Mouse (Mus musculus): ENCODE data around the gene Ccdc57. TPM values are rescaled to one million over a fixed set of nuclear protein-coding genes. Genes with fewer than 3 reads are reported as not detected.

The Ccdc57 gene
- polyA plus RNA-seq, 1 experiment from 2014 or later, result 4.8 TPM

DNA sequence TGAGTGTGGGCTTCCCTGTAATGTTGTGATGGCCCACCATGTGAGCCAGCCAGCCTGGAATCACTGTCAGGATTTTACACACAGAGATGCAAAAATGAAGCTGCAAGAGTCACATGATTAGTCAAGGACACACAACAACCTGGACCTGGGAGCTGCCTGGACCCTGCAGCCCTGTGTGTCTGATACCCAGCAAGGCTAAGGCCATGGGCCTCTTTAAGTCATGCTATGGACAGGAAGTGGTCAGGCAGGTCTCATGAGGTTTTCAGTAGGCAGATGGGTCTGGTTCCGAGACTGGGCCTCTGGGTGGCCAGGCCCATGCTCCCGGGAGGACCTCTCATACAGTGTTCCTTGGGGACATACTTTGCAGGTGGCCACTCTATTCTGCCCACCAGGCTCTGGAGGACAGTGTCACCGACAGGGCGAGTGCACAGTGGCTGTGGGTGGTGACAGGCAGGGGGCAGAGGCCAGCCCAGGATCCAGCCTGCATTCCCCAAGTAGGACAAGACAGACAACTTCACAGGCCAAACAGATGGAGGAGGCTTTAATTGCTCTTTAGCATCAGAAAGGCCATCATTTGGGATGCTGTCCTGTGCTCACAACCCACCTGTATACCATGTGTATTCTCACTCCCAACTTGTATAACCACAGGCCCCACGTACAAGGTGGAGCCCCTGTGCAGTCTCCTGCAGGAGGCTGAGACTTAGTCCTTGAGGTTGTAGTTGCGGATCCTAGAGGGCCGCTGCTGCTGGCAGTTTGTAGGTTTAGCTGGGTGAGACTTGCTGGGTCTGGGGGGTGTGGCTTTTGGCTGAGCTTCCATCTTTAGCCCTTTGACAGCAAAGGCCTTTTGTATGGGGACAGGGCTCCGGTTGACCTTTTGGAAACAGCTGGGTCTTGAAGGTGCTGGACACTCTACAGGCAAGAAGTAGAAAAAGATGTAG, 106.4 kb downstream of the Ccdc57 start:
- Histone ChIP-seq H3K36me3 (ENCODE audit: control insufficient read depth, insufficient read depth, low read length) (peaks cover 8% of the 10 kb centered on the region; the same call in 1 of the 2 replicates), H3K27me3 (ENCODE audit: control insufficient read depth, insufficient read depth, low read length) (no peaks in the 10 kb centered on the region), H3K27ac (replicated peaks in 1 of 2; ENCODE audit: control insufficient read depth in 1 of 2, insufficient read depth in 1 of 2, low read depth in 2 of 2, low read length in 2 of 2) (0 out of 4 replicates have a peak overlapping the region, but pooled peaks of 1 of the 2 experiments have one; percentile 93), H3K4me3 (ENCODE audit: control insufficient read depth in 1 of 2, insufficient read depth in 1 of 2, low read depth in 1 of 2, low read length in 2 of 2) (no peak overlapping the region), H3K4me1 (ENCODE audit: control insufficient read depth in 2 of 2, insufficient read depth in 2 of 2, low read length in 2 of 2) (peaks cover 22 to 29% of the 10 kb centered on the region in 2 experiments), H3K9me3 (ENCODE audit: control insufficient read depth, low read length) (no peaks in the 10 kb centered on the region), H3K4me2 (ENCODE audit: low read length) (no peak overlapping the region), H3K9ac (ENCODE audit: low read length) (no peak overlapping the region)
- no peak for ATAC-seq (ENCODE audit: insufficient number of reproducible peaks, insufficient read depth, low FRiP score, low read depth)
- WGBS, result 83% methylated on average over 8 of the region's 8 CpGs

DNA sequence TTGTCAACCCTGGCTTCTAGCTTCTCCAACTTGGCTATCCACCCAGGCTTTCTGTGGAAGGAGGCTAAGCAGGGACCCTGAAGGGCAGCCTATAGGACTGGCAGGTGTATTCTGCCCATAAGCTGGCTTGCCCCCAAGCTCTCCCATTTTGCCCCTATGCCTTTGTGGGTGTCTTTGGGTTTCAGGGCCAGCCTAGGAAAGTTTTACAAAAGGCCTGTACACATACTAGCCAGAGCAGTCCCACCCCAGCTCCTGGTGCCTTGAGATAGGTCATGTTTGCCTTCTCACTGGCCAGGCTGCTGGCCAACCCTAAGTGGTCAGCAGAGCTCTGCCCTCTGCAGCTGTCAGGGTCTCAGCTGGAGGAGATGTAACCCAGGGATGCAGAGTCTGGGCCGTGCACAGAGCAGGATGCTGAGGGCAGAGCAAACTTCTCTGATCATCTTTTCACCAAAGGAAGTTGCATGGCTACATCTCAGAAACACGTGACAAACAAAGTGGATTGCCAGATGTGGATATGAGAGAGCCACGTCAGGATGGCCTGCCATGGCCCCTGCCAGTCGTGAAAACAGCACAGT, 107.3 kb downstream of the Ccdc57 start:
- no peaks in the 10 kb centered on the region for H3K27me3 ChIP-seq (ENCODE audit: control insufficient read depth, insufficient read depth, low read length)
- ATAC-seq (ENCODE audit: insufficient number of reproducible peaks, insufficient read depth, low FRiP score, low read depth), result no peak
- H3K4me2 ChIP-seq (ENCODE audit: low read length), result peak overlapping the region; percentile 87
- H3K27ac ChIP-seq (replicated peaks in 1 of 2; ENCODE audit: control insufficient read depth in 1 of 2, insufficient read depth in 1 of 2, low read depth in 2 of 2, low read length in 2 of 2), result peak overlapping the region; percentile 93 to 94
- H3K4me1 ChIP-seq (ENCODE audit: control insufficient read depth in 2 of 2, insufficient read depth in 2 of 2, low read length in 2 of 2), result peaks cover 29 to 34% of the 10 kb centered on the region in 2 experiments
- peak overlapping the region; percentile 87 for H3K9ac ChIP-seq (ENCODE audit: low read length)
- H3K4me3 ChIP-seq (ENCODE audit: control insufficient read depth in 1 of 2, insufficient read depth in 1 of 2, low read depth in 1 of 2, low read length in 2 of 2), result peak overlapping the region in 1 of 2 experiments; percentile 68; a peak in 2 of 4 replicates
- 43% methylated on average over 4 of the region's 4 CpGs for WGBS
- no peaks in the 10 kb centered on the region for H3K9me3 ChIP-seq (ENCODE audit: control insufficient read depth, low read length)
- H3K36me3 ChIP-seq (ENCODE audit: control insufficient read depth, insufficient read depth, low read length), result peaks cover 17% of the 10 kb centered on the region

DNA sequence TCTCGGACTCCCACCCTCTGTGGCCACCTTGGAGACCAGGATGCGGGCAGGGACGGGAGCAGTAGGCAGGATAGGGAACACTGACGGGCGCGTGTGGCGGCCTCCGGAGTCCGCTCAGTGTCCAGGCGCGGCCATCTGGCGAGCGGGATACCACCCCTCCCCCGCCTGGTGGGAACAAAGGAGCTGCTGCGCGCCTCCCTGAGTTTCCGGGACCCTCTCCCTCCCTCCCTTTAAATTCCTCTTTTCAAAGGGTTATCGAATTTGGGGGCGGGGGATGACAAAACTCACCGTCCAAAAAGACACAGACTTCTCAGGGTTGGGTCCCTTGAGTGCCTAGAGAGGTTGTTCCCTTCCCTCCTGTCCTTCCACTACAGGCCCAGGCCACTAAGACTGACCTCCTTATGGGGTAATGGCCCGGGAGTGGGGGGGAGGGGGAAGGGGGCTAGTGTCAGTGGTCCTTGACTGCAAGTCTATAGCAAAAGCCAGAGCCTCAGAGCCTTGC, 107.8 kb downstream of the Ccdc57 start:
- peak overlapping the region; percentile 87 for H3K9ac ChIP-seq (ENCODE audit: low read length)
- peaks cover 22% of the 10 kb centered on the region for H3K36me3 ChIP-seq (ENCODE audit: control insufficient read depth, insufficient read depth, low read length)
- ATAC-seq (ENCODE audit: insufficient number of reproducible peaks, insufficient read depth, low FRiP score, low read depth), result no peak
- H3K4me2 ChIP-seq (ENCODE audit: low read length), result peak overlapping the region; percentile 87
- peaks cover 29 to 34% of the 10 kb centered on the region in 2 experiments for H3K4me1 ChIP-seq (ENCODE audit: control insufficient read depth in 2 of 2, insufficient read depth in 2 of 2, low read length in 2 of 2)
- no peaks in the 10 kb centered on the region for H3K27me3 ChIP-seq (ENCODE audit: control insufficient read depth, insufficient read depth, low read length)
- peak overlapping the region; percentile 68 to 81 for H3K4me3 ChIP-seq (ENCODE audit: control insufficient read depth in 1 of 2, insufficient read depth in 1 of 2, low read depth in 1 of 2, low read length in 2 of 2)
- no peaks in the 10 kb centered on the region for H3K9me3 ChIP-seq (ENCODE audit: control insufficient read depth, low read length)
- H3K27ac ChIP-seq (replicated peaks in 1 of 2; ENCODE audit: control insufficient read depth in 1 of 2, insufficient read depth in 1 of 2, low read depth in 2 of 2, low read length in 2 of 2), result peak overlapping the region; percentile 93 to 94
- 0% methylated on average over 21 of the region's 21 CpGs for WGBS

DNA sequence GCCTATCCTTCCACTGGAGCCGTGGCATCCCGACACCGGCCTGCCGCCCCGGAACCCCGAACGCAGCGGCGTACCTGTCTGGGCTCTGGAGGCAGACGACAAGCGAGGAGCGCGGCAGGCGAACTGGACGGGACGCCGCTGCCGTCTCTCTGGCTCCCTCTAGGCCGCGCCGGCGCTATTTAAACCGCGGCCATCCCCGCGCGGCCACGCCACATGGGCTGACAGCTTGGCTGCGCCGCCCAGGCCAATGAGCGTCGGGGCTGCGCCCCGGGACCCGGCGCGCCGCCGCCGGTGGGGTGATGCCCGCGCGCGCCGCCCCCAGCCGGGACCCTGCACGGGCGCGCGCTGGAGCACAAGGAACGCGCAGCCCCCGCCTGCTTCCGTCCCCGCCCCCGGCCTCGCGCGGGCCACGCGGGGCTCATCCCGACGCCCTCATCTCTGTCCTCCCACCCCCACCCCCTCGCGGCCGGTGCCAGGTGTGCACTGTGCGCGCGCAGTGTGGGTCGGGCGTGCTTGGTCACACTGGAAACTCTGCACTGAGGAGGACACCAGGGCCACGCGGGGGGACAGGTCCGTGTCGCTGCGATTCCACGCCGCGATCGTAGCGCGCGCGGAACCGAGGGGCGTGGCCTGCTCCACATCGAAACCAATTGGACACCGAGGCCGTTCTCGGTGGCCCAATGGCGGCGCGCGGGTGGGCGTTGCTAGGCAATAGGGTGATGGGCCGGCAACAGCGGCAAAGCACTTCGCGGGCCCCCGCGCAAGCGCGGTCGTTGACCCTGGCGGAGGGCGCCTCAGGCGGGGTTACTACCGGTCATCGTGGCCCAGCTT, 108.5 kb downstream of the Ccdc57 start, which contains the start of gene Fasn:
Gene Fasn, minus strand, starts transcription at position 592 of the 831 bp plus-strand sequence.
- peaks cover 29% of the 10 kb centered on the region for H3K36me3 ChIP-seq (ENCODE audit: control insufficient read depth, insufficient read depth, low read length)
- peak; percentile 88 for ATAC-seq (ENCODE audit: insufficient number of reproducible peaks, insufficient read depth, low FRiP score, low read depth)
- no peaks in the 10 kb centered on the region for H3K27me3 ChIP-seq (ENCODE audit: control insufficient read depth, insufficient read depth, low read length)
- under 1% methylated on average over 101 of the region's 109 CpGs for WGBS
- H3K4me3 ChIP-seq (ENCODE audit: control insufficient read depth in 1 of 2, insufficient read depth in 1 of 2, low read depth in 1 of 2, low read length in 2 of 2), result peak within 1 kb of the TSS; percentile 68 to 81
- peaks cover 29 to 34% of the 10 kb centered on the region in 2 experiments for H3K4me1 ChIP-seq (ENCODE audit: control insufficient read depth in 2 of 2, insufficient read depth in 2 of 2, low read length in 2 of 2)
- H3K4me2 ChIP-seq (ENCODE audit: low read length), result peak within 1 kb of the TSS; percentile 87
- peak within 1 kb of the TSS; percentile 93 to 94 for H3K27ac ChIP-seq (replicated peaks in 1 of 2; ENCODE audit: control insufficient read depth in 1 of 2, insufficient read depth in 1 of 2, low read depth in 2 of 2, low read length in 2 of 2)
- peak within 1 kb of the TSS; percentile 87 for H3K9ac ChIP-seq (ENCODE audit: low read length)
- no peaks in the 10 kb centered on the region for H3K9me3 ChIP-seq (ENCODE audit: control insufficient read depth, low read length)

DNA sequence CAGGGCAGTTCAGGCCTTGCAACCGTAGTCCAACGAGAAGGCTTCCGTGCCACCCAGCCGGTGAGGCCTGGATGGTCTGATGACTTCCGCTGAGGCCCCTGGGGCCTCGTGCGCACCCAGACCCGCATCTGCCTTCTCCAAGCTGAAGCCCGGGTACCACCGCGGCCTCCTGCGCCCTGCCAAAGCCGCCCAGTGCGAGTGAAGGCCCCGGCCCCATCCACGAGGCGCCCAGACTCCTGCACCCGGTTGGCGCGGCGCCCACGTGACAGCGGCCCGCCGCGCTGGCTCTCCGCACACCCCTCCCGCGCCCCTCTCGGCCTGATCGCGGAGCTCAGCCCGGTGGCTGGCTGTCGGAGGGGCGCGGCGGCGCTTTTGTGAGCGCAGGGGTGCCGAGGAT, 109.1 kb downstream of the Ccdc57 start:
- Histone ChIP-seq H3K4me1 (ENCODE audit: control insufficient read depth in 2 of 2, insufficient read depth in 2 of 2, low read length in 2 of 2) (peaks cover 29 to 34% of the 10 kb centered on the region in 2 experiments), H3K27ac (replicated peaks in 1 of 2; ENCODE audit: control insufficient read depth in 1 of 2, insufficient read depth in 1 of 2, low read depth in 2 of 2, low read length in 2 of 2) (peak overlapping the region; percentile 88 to 93), H3K9ac (ENCODE audit: low read length) (peak overlapping the region; percentile 87), H3K27me3 (ENCODE audit: control insufficient read depth, insufficient read depth, low read length) (no peaks in the 10 kb centered on the region), H3K36me3 (ENCODE audit: control insufficient read depth, insufficient read depth, low read length) (peaks cover 35% of the 10 kb centered on the region), H3K9me3 (ENCODE audit: control insufficient read depth, low read length) (no peaks in the 10 kb centered on the region), H3K4me3 (ENCODE audit: control insufficient read depth in 1 of 2, insufficient read depth in 1 of 2, low read depth in 1 of 2, low read length in 2 of 2) (peak overlapping the region; percentile 68 to 81), H3K4me2 (ENCODE audit: low read length) (peak overlapping the region; percentile 87)
- ATAC-seq (ENCODE audit: insufficient number of reproducible peaks, insufficient read depth, low FRiP score, low read depth), result peak; percentile 16; the same call in 1 of the 2 replicates
- under 1% methylated on average over 40 of the region's 40 CpGs for WGBS

DNA sequence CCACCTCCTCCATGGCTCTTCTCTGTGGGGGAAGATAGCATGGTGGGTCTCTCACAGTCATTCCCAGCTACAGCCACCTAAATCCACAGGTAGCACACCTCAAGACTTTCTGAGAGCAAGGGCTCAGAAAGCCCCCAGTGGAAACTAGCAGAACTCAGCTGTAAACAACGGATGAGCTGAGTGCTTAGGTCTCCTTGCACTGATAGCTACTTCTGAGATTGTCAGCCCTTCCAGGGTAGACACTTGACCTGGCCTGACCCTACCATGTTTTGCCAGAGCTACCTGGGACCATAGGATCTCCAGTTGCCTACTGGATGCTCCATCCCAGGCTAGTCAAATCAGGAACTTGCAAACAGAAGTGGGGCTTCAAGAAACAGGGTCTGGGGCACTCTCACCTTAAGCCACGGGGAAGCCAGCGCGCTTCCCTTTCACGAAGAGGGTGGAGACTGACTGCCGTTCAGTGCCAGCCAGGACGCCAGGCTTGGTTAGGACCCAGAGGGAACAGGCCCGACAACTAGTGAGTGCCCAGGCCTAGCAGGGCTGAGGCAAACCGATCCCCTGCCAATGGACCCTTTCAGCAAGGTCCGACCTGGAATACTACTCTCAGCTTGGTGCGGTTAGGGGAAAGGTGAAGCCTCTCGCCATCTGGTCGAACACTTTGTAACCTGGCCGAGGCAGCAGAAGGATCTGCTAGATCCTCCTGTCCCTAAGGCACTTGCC, 109.7 kb downstream of the Ccdc57 start:
- Histone ChIP-seq H3K4me2 (ENCODE audit: low read length) (peak overlapping the region; percentile 87), H3K36me3 (ENCODE audit: control insufficient read depth, insufficient read depth, low read length) (peaks cover 40% of the 10 kb centered on the region), H3K27me3 (ENCODE audit: control insufficient read depth, insufficient read depth, low read length) (no peaks in the 10 kb centered on the region), H3K4me3 (ENCODE audit: control insufficient read depth in 1 of 2, insufficient read depth in 1 of 2, low read depth in 1 of 2, low read length in 2 of 2) (peak overlapping the region; percentile 68 to 81), H3K27ac (replicated peaks in 1 of 2; ENCODE audit: control insufficient read depth in 1 of 2, insufficient read depth in 1 of 2, low read depth in 2 of 2, low read length in 2 of 2) (peak overlapping the region; percentile 88 to 93), H3K9me3 (ENCODE audit: control insufficient read depth, low read length) (no peaks in the 10 kb centered on the region), H3K4me1 (ENCODE audit: control insufficient read depth in 2 of 2, insufficient read depth in 2 of 2, low read length in 2 of 2) (peaks cover 29 to 34% of the 10 kb centered on the region in 2 experiments), H3K9ac (ENCODE audit: low read length) (peak overlapping the region; percentile 87)
- WGBS, result 2% methylated on average over 14 of the region's 14 CpGs
- no peak for ATAC-seq (ENCODE audit: insufficient number of reproducible peaks, insufficient read depth, low FRiP score, low read depth)
